Mouse (Mus musculus) myocyte (in vitro differentiated cells): ENCODE data around the gene Itprid2. TPM values are rescaled to one million over a fixed set of nuclear protein-coding genes. Genes with fewer than 3 reads are reported as not detected.

Source experiments
- H3K27me3 ChIP-seq: one replicate; pipeline ENCODE4 v1.6.1; 2011; ENCODE audit not compliant: control insufficient read depth, insufficient read depth, insufficient read length
- H3K36me3 ChIP-seq: one replicate; pipeline ENCODE4 v1.6.1; 2011; ENCODE audit not compliant: control insufficient read depth, insufficient read depth
- H3K4me2 ChIP-seq: one replicate; pipeline ENCODE4 v1.6.1; 2011; ENCODE audit warnings: low read depth, control low read depth
- H3K4me3 ChIP-seq: one replicate; pipeline ENCODE4 v1.5.1; 2011; ENCODE audit warnings: mild to moderate bottlenecking, control low read depth, moderate library complexity
- H3K79me2 ChIP-seq: one replicate; pipeline ENCODE4 v1.6.1; 2011; ENCODE audit not compliant: control insufficient read depth, insufficient read depth
- H3ac ChIP-seq: one replicate; pipeline ENCODE4 v1.6.1; 2011; ENCODE audit not compliant: control insufficient read depth, insufficient read length
- CEBPB ChIP-seq: IDR thresholded peaks from 2 replicates; pipeline ENCODE4 v1.6.1; 2011; ENCODE audit warnings: mild to moderate bottlenecking, moderate library complexity; ENCODE audit not compliant: poor library complexity, insufficient read depth, severe bottlenecking
- E2F4 ChIP-seq: IDR thresholded peaks from one replicate; pipeline ENCODE4 v1.6.1; 2011; ENCODE audit warnings: mild to moderate bottlenecking, control low read depth, moderate library complexity; ENCODE audit not compliant: insufficient read depth
- MAX ChIP-seq: IDR thresholded peaks from one replicate; pipeline ENCODE4 v1.6.1; 2011; ENCODE audit warnings: low read depth, mild to moderate bottlenecking, control low read depth
- MYOD1 ChIP-seq, 3 experiments: IDR thresholded peaks; one replicate each; pipeline ENCODE4 v1.6.1; 2011; ENCODE audit warnings: control low read depth in 2 of 3, low read depth in 2 of 3, mild to moderate bottlenecking in 2 of 3, moderate library complexity in 1 of 3; ENCODE audit not compliant: insufficient read length in 2 of 3, control insufficient read depth in 1 of 3
- MYOG ChIP-seq, 3 experiments: IDR thresholded peaks; one replicate each; pipeline ENCODE4 v1.6.1; 2011; ENCODE audit warnings: control low read depth in 2 of 3, low read depth in 2 of 3, mild to moderate bottlenecking in 2 of 3; ENCODE audit not compliant: insufficient read length in 2 of 3, control insufficient read depth in 1 of 3, insufficient read depth in 1 of 3
- POLR2A ChIP-seq: IDR thresholded peaks from one replicate; pipeline ENCODE4 v1.6.1; 2011; ENCODE audit warnings: low read depth, mild to moderate bottlenecking, control low read depth, moderate library complexity; ENCODE audit not compliant: insufficient read length
- POLR2AphosphoS2 ChIP-seq: IDR thresholded peaks from one replicate; pipeline ENCODE4 v1.6.1; 2011; ENCODE audit warnings: low read depth, control low read depth; ENCODE audit not compliant: insufficient read length
- REST ChIP-seq: IDR thresholded peaks from one replicate; pipeline ENCODE4 v1.6.1; 2011; ENCODE audit warnings: mild to moderate bottlenecking, control low read depth, moderate library complexity; ENCODE audit not compliant: insufficient read depth, insufficient read length
- SRF ChIP-seq: IDR thresholded peaks from one replicate; pipeline ENCODE4 v1.6.1; 2011; ENCODE audit warnings: low read depth; ENCODE audit not compliant: control insufficient read depth, insufficient read length
- TCF12 ChIP-seq: IDR thresholded peaks from one replicate; pipeline ENCODE4 v1.6.1; 2011; ENCODE audit warnings: mild to moderate bottlenecking, control low read depth; ENCODE audit not compliant: poor library complexity, insufficient read depth, severe bottlenecking
- TCF3 ChIP-seq: IDR thresholded peaks from one replicate; pipeline ENCODE4 v1.6.1; 2011; ENCODE audit warnings: low read depth, control low read depth; ENCODE audit not compliant: insufficient read length
- USF1 ChIP-seq: IDR thresholded peaks from one replicate; pipeline ENCODE4 v1.6.1; 2011; ENCODE audit warnings: low read depth, mild to moderate bottlenecking, control low read depth, moderate library complexity
- polyA plus RNA-seq: library from polyadenylated mRNA; unstranded; fragments of >200 nt; fragmentation: generic; extraction: Trizol; gene quantifications from one replicate; pipeline ENCODE4 v1.2.1, GENCODE M21; 2012; ENCODE audit warnings: missing spikeins

Gene Itprid2
- polyA plus RNA-seq, 1 experiment: 8.1 TPM

GRCm38 (mm10) chr2:79647728-79648127 lies 12.6 kb downstream of the Itprid2 start:
- Histone ChIP-seq H3K36me3 (peaks cover 39% of the 10 kb centered on the region), H3K4me2 (no peak overlapping the region)
- no peak for TF ChIP-seq TCF3
- TF ChIP-seq MYOG (IDR thresholded peaks at IDR 0.05; ENCODE audit: control insufficient read depth in 1 of 3, insufficient read depth in 1 of 3, insufficient read length in 2 of 3, low read depth in 2 of 3): peak in 2 of 3 experiments; percentile 28 to 71
- TF ChIP-seq MYOD1 (IDR thresholded peaks at IDR 0.05; ENCODE audit: control insufficient read depth in 1 of 3, insufficient read length in 2 of 3, low read depth in 2 of 3): peak in 2 of 3 experiments; percentile 29 to 67

DNA sequence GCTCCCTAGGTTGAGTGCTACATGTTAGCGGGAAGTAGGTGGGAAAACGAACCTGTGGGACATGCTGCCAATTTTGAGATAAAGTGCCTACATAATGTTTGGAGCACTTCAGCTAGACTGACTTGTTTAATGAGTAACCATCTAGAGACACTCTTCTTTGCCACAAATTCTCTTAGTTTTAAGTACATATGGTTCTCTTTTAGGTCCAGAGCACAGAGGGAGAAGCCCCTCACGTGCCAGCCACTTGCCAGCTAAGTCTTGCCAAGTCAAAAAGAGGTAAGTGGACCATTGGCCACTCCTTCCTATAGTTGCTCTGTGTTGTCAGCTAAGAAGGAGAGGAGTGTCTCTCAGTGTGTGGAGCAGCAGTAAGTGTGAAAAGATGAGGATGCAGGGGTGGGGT lies 16.0 kb downstream of the Itprid2 start:
- no peak overlapping the region for H3K4me2 ChIP-seq
- H3K27me3 ChIP-seq: no peaks in the 10 kb centered on the region
- no peak for TF ChIP-seq TCF3
- TF ChIP-seq SRF: no peak
- no peak for TF ChIP-seq REST
- no peak for TF ChIP-seq USF1
- TF ChIP-seq MAX: no peak
- TF ChIP-seq MYOD1 (IDR thresholded peaks at IDR 0.05; ENCODE audit: control insufficient read depth in 1 of 3, insufficient read length in 2 of 3, low read depth in 2 of 3): no peak
- no peak for TF ChIP-seq POLR2AphosphoS2
- TF ChIP-seq POLR2A: no peak
- TF ChIP-seq TCF12: no peak
- TF ChIP-seq E2F4: no peak
- no peak for TF ChIP-seq MYOG (IDR thresholded peaks at IDR 0.05; ENCODE audit: control insufficient read depth in 1 of 3, insufficient read depth in 1 of 3, insufficient read length in 2 of 3, low read depth in 2 of 3)
- no peak for TF ChIP-seq CEBPB
- H3K36me3 ChIP-seq: peaks cover 25% of the 10 kb centered on the region
- no peak overlapping the region for H3K4me3 ChIP-seq
- peaks cover 61% of the 10 kb centered on the region for H3K79me2 ChIP-seq
- H3ac ChIP-seq: no peak overlapping the region

More at GRCm38 (mm10) chr2:79647728-79648127, 12.6 kb downstream of the Itprid2 start:
- Histone ChIP-seq H3ac (no peak overlapping the region), H3K79me2 (peaks cover 47% of the 10 kb centered on the region), H3K27me3 (no peaks in the 10 kb centered on the region), H3K4me3 (no peak overlapping the region)

DNA sequence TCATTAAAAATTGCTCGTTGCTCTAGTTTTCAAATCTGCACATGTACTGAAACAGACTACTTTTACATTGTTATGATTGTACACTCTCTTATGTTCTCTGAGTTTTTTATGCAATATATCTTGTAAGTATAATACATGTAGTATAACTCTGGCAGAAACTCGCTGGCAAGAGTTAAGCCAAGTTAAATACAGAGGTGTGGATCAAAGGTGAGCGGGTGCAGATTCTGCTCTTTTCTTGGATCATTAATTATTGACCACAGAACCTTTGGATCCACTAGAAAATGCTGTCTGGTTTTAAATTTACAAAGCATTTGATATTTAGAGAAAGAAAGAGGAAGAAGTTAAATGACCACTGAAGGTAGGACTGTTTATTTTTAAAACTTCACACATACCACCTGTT lies 16.5 kb downstream of the Itprid2 start:
- H3K4me3 ChIP-seq: no peak overlapping the region
- peaks cover 61% of the 10 kb centered on the region for H3K79me2 ChIP-seq
- H3ac ChIP-seq: no peak overlapping the region
- H3K27me3 ChIP-seq: no peaks in the 10 kb centered on the region
- H3K4me2 ChIP-seq: no peak overlapping the region
- H3K36me3 ChIP-seq: peaks cover 30% of the 10 kb centered on the region
- TF ChIP-seq MAX (no peak), REST (no peak), MYOG (IDR thresholded peaks at IDR 0.05; ENCODE audit: control insufficient read depth in 1 of 3, insufficient read depth in 1 of 3, insufficient read length in 2 of 3, low read depth in 2 of 3) (no peak), TCF12 (no peak)

DNA sequence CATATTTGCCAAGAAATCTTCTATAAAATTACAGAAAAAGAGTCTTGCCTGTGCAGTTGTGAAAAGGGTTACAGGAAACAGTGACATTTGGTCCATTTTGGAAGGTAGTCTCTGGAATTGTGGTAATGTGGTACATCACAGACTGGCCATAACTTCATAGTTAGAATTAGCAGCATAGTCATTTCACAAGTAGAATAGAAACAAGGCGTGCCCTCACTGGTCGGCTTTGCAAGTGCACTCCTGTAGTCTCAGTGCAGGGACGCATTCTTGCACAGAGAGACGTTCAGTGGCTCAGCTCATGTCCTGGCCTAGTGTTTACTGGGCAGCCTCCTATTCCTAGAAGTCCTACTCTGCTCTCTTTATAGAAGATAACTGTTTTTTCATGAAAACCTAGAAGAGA lies 17.4 kb downstream of the Itprid2 start:
- TF ChIP-seq TCF3: no peak
- no peak for TF ChIP-seq MYOG (IDR thresholded peaks at IDR 0.05; ENCODE audit: control insufficient read depth in 1 of 3, insufficient read depth in 1 of 3, insufficient read length in 2 of 3, low read depth in 2 of 3)
- no peak for TF ChIP-seq E2F4
- TF ChIP-seq SRF: no peak
- peaks cover 55% of the 10 kb centered on the region for H3K79me2 ChIP-seq
- no peak overlapping the region for H3K4me2 ChIP-seq
- H3K36me3 ChIP-seq: peaks cover 38% of the 10 kb centered on the region
- H3K27me3 ChIP-seq: no peaks in the 10 kb centered on the region
- H3ac ChIP-seq: no peak overlapping the region
- H3K4me3 ChIP-seq: no peak overlapping the region

- peaks cover 45% of the 10 kb centered on the region for H3K36me3 ChIP-seq
- peaks cover 47% of the 10 kb centered on the region for H3K79me2 ChIP-seq
- H3K27me3 ChIP-seq: no peaks in the 10 kb centered on the region
- no peak for TF ChIP-seq MAX
- TF ChIP-seq MYOD1 (IDR thresholded peaks at IDR 0.05; ENCODE audit: control insufficient read depth in 1 of 3, insufficient read length in 2 of 3, low read depth in 2 of 3): no peak
- no peak for TF ChIP-seq E2F4
- TF ChIP-seq MYOG (IDR thresholded peaks at IDR 0.05; ENCODE audit: control insufficient read depth in 1 of 3, insufficient read depth in 1 of 3, insufficient read length in 2 of 3, low read depth in 2 of 3): no peak
- TF ChIP-seq POLR2AphosphoS2: no peak
- no peak for TF ChIP-seq SRF
- no peak for TF ChIP-seq POLR2A
- TF ChIP-seq TCF3: no peak
- no peak for TF ChIP-seq REST
- no peak for TF ChIP-seq TCF12
- TF ChIP-seq CEBPB: no peak
- no peak for TF ChIP-seq USF1
- no peak overlapping the region for H3K4me2 ChIP-seq
- no peak overlapping the region for H3ac ChIP-seq
- H3K4me3 ChIP-seq: no peak overlapping the region
These were observed 18.1 kb downstream of the Itprid2 start for GRCm38 (mm10) chr2:79653093-79653808.
